Mouse (Mus musculus) cortical plate, adult 2 months (tissue): ENCODE measurements at regions not wholly inside any gene's neighbourhood (a gene's known extent, or its start where the extent isn't known, plus 50 kb on each side); places are given as distances from the start of the nearest gene placed in this dataset.

Experiments
- CTCF ChIP-seq: fragments of 200-500 bp; IDR thresholded peaks from 2 replicates; pipeline ENCODE4 v1.5.1; 2011; ENCODE audit warnings: mild to moderate bottlenecking, control low read depth, low read length; ENCODE audit not compliant: insufficient read depth; ENCODE audit errors: extremely low read depth
- POLR2A ChIP-seq: fragments of 200-500 bp; IDR thresholded peaks from 2 replicates; pipeline ENCODE4 v1.6.1; 2011; ENCODE audit warnings: mild to moderate bottlenecking, low read length, control low read depth; ENCODE audit not compliant: insufficient read depth; ENCODE audit errors: extremely low read depth

DNA sequence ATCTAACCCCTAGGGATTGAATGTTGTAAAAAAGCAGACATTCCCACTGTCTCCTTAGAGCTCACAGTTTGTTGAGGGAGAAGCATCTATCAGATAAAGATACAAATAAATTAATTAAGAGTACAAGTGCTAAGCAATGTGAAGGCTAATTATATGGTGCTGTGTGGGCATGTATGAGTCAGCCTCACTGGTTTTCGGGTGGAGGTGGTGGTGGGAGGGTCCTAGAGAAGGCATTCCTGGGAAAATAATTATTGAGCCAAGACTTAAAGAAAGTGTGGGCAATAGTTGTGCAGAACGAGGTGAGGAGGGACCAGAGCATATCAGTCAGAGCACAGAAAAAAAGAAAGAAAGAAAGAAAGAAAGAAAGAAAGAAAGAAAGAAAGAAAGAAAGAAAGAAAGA lies 470.2 kb downstream of the Lmo4 start:
- TF ChIP-seq POLR2A: no peak
- no peak for TF ChIP-seq CTCF
